Mouse (Mus musculus) olfactory bulb, adult 2 months (tissue): ENCODE results near the gene Vsx1. TPM values are rescaled to one million over a fixed set of nuclear protein-coding genes. Genes with fewer than 3 reads are reported as not detected.

Source experiments
- H3K27ac ChIP-seq: fragments of 200-500 bp; 2 replicates; pipeline ENCODE4 v1.5.1; 2012; ENCODE audit warnings: low read depth, low read length; ENCODE audit not compliant: insufficient read depth
- H3K4me1 ChIP-seq: fragments of 200-500 bp; 2 replicates; pipeline ENCODE4 v1.6.1; 2012; ENCODE audit warnings: low read length; ENCODE audit not compliant: control insufficient read depth, insufficient read depth
- H3K4me3 ChIP-seq: fragments of 200-500 bp; 2 replicates; pipeline ENCODE4 v1.5.1; 2012; ENCODE audit warnings: mild to moderate bottlenecking, low read depth, low read length, moderate library complexity; ENCODE audit not compliant: insufficient read depth
- CTCF ChIP-seq: fragments of 200-500 bp; IDR thresholded peaks from 2 replicates; pipeline ENCODE4 v1.5.1; 2012; ENCODE audit warnings: low read depth, mild to moderate bottlenecking, low read length, moderate library complexity; ENCODE audit not compliant: insufficient read depth
- POLR2A ChIP-seq: fragments of 200-500 bp; IDR thresholded peaks from 2 replicates; pipeline ENCODE4 v1.6.1; 2012; ENCODE audit warnings: mild to moderate bottlenecking, low read depth, low read length, moderate library complexity; ENCODE audit not compliant: insufficient read depth
- WGBS: fragments of 180-500 bp; shearing (Covaris S2); methylation state at CpG from one replicate; pipeline ENCODE4 v1.1.7; 2018; 5-methylcytosine and 5-hydroxymethylcytosine counted together
- polyA plus RNA-seq: library from polyadenylated mRNA; stranded (reverse); fragments of >200 nt; gene quantifications from 2 replicates; pipeline ENCODE4 v1.2.4, GENCODE M21; 2012; ENCODE audit warnings: low replicate concordance; ENCODE audit not compliant: missing spikeins, insufficient read depth, insufficient read length

Gene Vsx1
- polyA plus RNA-seq, 1 experiment, result not detected

GRCm38 (mm10) chr2:150685389-150685788 is 3.8 kb downstream of the Vsx1 start:
- 93% methylated on average over 9 of the region's 9 CpGs for WGBS
- Histone ChIP-seq H3K4me1 (peaks cover 10% of the 10 kb centered on the region), H3K27ac (no peak overlapping the region), H3K4me3 (no peak overlapping the region)
- TF ChIP-seq CTCF (no peak), POLR2A (no peak)

GRCm38 (mm10) chr2:150684451-150684850 is 4.7 kb downstream of the Vsx1 start:
- Histone ChIP-seq H3K4me3 (no peak overlapping the region), H3K27ac (no peak overlapping the region), H3K4me1 (peaks cover 10% of the 10 kb centered on the region; the same call in 1 of the 2 replicates)
- no peak for TF ChIP-seq CTCF
- no peak for TF ChIP-seq POLR2A
- WGBS, result 93% methylated on average over 12 of the region's 12 CpGs

GRCm38 (mm10) chr2:150681581-150681980 is 7.6 kb downstream of the Vsx1 start:
- WGBS, result 60% methylated on average over 4 of the region's 4 CpGs
- Histone ChIP-seq H3K4me1 (no peaks in the 10 kb centered on the region), H3K4me3 (no peak overlapping the region), H3K27ac (no peak overlapping the region)
- no peak for TF ChIP-seq CTCF
- no peak for TF ChIP-seq POLR2A

GRCm38 (mm10) chr2:150678392-150678791 is 10.8 kb downstream of the Vsx1 start:
- Histone ChIP-seq H3K4me3 (no peak overlapping the region), H3K27ac (no peak overlapping the region), H3K4me1 (no peaks in the 10 kb centered on the region)
- no peak for TF ChIP-seq CTCF
- TF ChIP-seq POLR2A, result no peak
- WGBS, result under 1% methylated on average over 3 of the region's 3 CpGs

- H3K4me3 ChIP-seq, result no peak overlapping the region
- WGBS, result 32% methylated on average over 1 of the region's 1 CpGs
- TF ChIP-seq POLR2A, result no peak
- no peak for TF ChIP-seq CTCF
- H3K27ac ChIP-seq, result no peak overlapping the region
- no peaks in the 10 kb centered on the region for H3K4me1 ChIP-seq
Observed at GRCm38 (mm10) chr2:150675525-150675924, 13.6 kb downstream of the Vsx1 start.

- H3K4me1 ChIP-seq, result no peaks in the 10 kb centered on the region
- no peak for TF ChIP-seq POLR2A
- TF ChIP-seq CTCF, result no peak
- H3K27ac ChIP-seq, result no peak overlapping the region
- no peak overlapping the region for H3K4me3 ChIP-seq
- WGBS, result 3% methylated on average over 2 of the region's 2 CpGs
Observed at GRCm38 (mm10) chr2:150674900-150675299, 14.3 kb downstream of the Vsx1 start.

GRCm38 (mm10) chr2:150673929-150674328 is 15.2 kb downstream of the Vsx1 start:
- 88% methylated on average over 11 of the region's 11 CpGs for WGBS
- H3K4me1 ChIP-seq, result no peaks in the 10 kb centered on the region
- no peak overlapping the region for H3K4me3 ChIP-seq
- TF ChIP-seq POLR2A (no peak), CTCF (no peak)
- H3K27ac ChIP-seq, result no peak overlapping the region

- peaks cover 17% of the 10 kb centered on the region for H3K4me1 ChIP-seq
- TF ChIP-seq CTCF (no peak), POLR2A (no peak)
- H3K27ac ChIP-seq, result no peak overlapping the region
- H3K4me3 ChIP-seq, result no peak overlapping the region
- 87% methylated on average over 8 of the region's 8 CpGs for WGBS
Observed at GRCm38 (mm10) chr2:150671609-150672290, 17.4 kb downstream of the Vsx1 start.

GRCm38 (mm10) chr2:150670926-150671325 is 18.2 kb downstream of the Vsx1 start:
- peaks cover 17% of the 10 kb centered on the region for H3K4me1 ChIP-seq
- TF ChIP-seq CTCF (no peak), POLR2A (no peak)
- 97% methylated on average over 1 of the region's 1 CpGs for WGBS
- no peak overlapping the region for H3K27ac ChIP-seq
- no peak overlapping the region for H3K4me3 ChIP-seq

GRCm38 (mm10) chr2:150669454-150670045 is 19.6 kb downstream of the Vsx1 start:
- Histone ChIP-seq H3K27ac (no peak overlapping the region), H3K4me3 (no peak overlapping the region), H3K4me1 (peaks cover 19% of the 10 kb centered on the region)
- WGBS, result 74% methylated on average over 2 of the region's 2 CpGs
- TF ChIP-seq CTCF (no peak), POLR2A (no peak)
